Mouse (Mus musculus) CD4-positive helper T cell, adult 2 months (primary cell): ENCODE data around the gene Kank4.

Experiments
- DNase-seq: peaks from one replicate; pipeline ENCODE4 v3.0.0-alpha.2; 2012; ENCODE audit warnings: low read depth, missing footprints, low spot score

Kank4 gene

DNA sequence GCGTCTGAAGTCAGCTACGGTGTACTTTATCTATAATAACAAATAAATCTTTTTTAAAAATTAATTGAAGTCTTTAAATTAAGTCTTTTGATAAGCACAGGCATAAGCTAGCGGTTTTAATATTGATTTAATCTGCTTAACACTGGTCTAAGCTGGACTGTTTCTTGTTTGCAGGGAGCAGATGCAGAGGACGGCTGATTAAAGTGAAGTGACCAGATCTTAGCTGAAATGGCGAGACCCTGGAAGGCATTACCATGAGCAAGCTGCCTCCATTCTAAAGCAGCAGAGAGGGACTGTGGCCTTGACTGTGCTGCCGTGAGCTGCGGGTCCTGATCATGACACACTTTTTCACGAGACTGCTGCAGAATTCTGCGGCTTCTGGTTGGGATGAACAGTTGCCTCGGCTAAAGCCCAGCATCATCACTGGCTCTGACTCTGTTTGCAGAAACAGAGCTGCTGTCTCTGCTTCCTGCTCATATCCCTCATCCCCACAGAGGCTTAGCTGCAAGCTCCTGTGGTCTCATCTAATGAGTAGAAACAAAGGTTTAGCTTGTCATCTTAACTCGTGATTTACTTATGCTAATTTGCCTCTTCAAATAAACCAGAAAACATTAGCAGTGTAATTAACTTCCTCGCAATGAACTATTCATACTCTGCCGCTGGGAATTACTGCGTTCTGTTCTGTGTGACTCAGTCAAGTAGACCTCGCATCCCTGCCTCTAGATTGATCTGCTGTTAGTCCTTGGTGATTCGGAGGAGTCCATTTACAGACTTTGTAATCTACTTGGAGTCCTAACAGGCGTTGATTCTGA, 99.4 kb downstream of the Kank4 start:
- no peak for DNase-seq

DNA sequence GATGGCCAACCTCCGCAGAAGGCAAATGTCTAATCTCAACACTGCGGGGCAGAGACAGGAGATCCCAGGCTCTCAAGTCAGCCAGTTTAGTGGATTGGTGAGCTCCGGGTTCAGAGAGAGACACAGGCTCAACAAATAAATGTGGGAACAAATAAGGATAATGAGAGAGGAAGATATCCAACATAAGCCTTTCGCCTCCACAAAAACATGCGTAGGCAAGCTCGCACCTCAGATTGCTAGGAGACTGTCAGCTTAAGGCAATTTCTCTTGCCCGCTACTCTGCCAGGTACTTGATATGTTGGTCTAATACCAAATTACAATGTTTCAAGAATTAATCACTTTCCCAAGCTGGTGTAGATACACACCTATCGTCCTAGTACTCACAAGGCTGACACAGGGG, 106.4 kb downstream of the Kank4 start:
- no peak for DNase-seq
